Mouse (Mus musculus) myocyte (in vitro differentiated cells): ENCODE data around the gene Rbm20.

Source experiments
- CEBPB ChIP-seq: IDR thresholded peaks from 2 replicates; pipeline ENCODE4 v1.6.1; 2011; ENCODE audit warnings: mild to moderate bottlenecking, moderate library complexity; ENCODE audit not compliant: poor library complexity, insufficient read depth, severe bottlenecking
- MAX ChIP-seq: IDR thresholded peaks from one replicate; pipeline ENCODE4 v1.6.1; 2011; ENCODE audit warnings: low read depth, mild to moderate bottlenecking, control low read depth
- MYOD1 ChIP-seq, 3 experiments: IDR thresholded peaks; one replicate each; pipeline ENCODE4 v1.6.1; 2011; ENCODE audit warnings: control low read depth in 2 of 3, low read depth in 2 of 3, mild to moderate bottlenecking in 2 of 3, moderate library complexity in 1 of 3; ENCODE audit not compliant: insufficient read length in 2 of 3, control insufficient read depth in 1 of 3
- MYOG ChIP-seq, 3 experiments: IDR thresholded peaks; one replicate each; pipeline ENCODE4 v1.6.1; 2011; ENCODE audit warnings: control low read depth in 2 of 3, low read depth in 2 of 3, mild to moderate bottlenecking in 2 of 3; ENCODE audit not compliant: insufficient read length in 2 of 3, control insufficient read depth in 1 of 3, insufficient read depth in 1 of 3
- POLR2A ChIP-seq: IDR thresholded peaks from one replicate; pipeline ENCODE4 v1.6.1; 2011; ENCODE audit warnings: low read depth, mild to moderate bottlenecking, control low read depth, moderate library complexity; ENCODE audit not compliant: insufficient read length
- REST ChIP-seq: IDR thresholded peaks from one replicate; pipeline ENCODE4 v1.6.1; 2011; ENCODE audit warnings: mild to moderate bottlenecking, control low read depth, moderate library complexity; ENCODE audit not compliant: insufficient read depth, insufficient read length
- TCF12 ChIP-seq: IDR thresholded peaks from one replicate; pipeline ENCODE4 v1.6.1; 2011; ENCODE audit warnings: mild to moderate bottlenecking, control low read depth; ENCODE audit not compliant: poor library complexity, insufficient read depth, severe bottlenecking
- TCF3 ChIP-seq: IDR thresholded peaks from one replicate; pipeline ENCODE4 v1.6.1; 2011; ENCODE audit warnings: low read depth, control low read depth; ENCODE audit not compliant: insufficient read length

- no peak for TF ChIP-seq POLR2A
- no peak for TF ChIP-seq REST
- no peak for TF ChIP-seq TCF12
- TF ChIP-seq MAX, result no peak
- TF ChIP-seq TCF3, result no peak
- TF ChIP-seq MYOG (IDR thresholded peaks at IDR 0.05; ENCODE audit: control insufficient read depth in 1 of 3, insufficient read depth in 1 of 3, insufficient read length in 2 of 3, low read depth in 2 of 3), result no peak
- no peak for TF ChIP-seq MYOD1 (IDR thresholded peaks at IDR 0.05; ENCODE audit: control insufficient read depth in 1 of 3, insufficient read length in 2 of 3, low read depth in 2 of 3)
- no peak for TF ChIP-seq CEBPB
Observed at GRCm38 (mm10) chr19:53824872-53825680, 148.0 kb downstream of the Rbm20 start.
